Mouse (Mus musculus) megakaryocyte, embryonic 14.5 days (primary cell): Measurements from ENCODE around the gene Azin2. TPM values are rescaled to one million over a fixed set of nuclear protein-coding genes. Genes with fewer than 3 reads are reported as not detected.

ENCODE experiments used
- H3K27me3 ChIP-seq: replicated peaks from 2 replicates; pipeline ENCODE3; 2012; ENCODE audit warnings: inconsistent platforms
- H3K36me3 ChIP-seq: replicated peaks from 2 replicates; pipeline ENCODE3; 2012; ENCODE audit warnings: low read length, inconsistent platforms, mixed read lengths
- H3K4me1 ChIP-seq: 2 replicates; pipeline ENCODE4 v1.6.1; 2012; ENCODE audit warnings: inconsistent platforms
- H3K4me3 ChIP-seq: replicated peaks from 2 replicates; pipeline ENCODE3; 2012; ENCODE audit warnings: moderate library complexity, mild to moderate bottlenecking, inconsistent platforms
- H3K9me3 ChIP-seq: 2 replicates; pipeline ENCODE4 v1.6.1; 2012; ENCODE audit warnings: inconsistent platforms
- FLI1 ChIP-seq: IDR thresholded peaks from 2 replicates; pipeline ENCODE4 v1.6.1; 2012; ENCODE audit warnings: low read length, inconsistent platforms, mixed read lengths
- GATA1 ChIP-seq: IDR thresholded peaks from 3 replicates; pipeline ENCODE4 v1.6.1; 2012; ENCODE audit warnings: mixed read lengths, low read length, inconsistent platforms, borderline replicate concordance
- polyA plus RNA-seq: library from polyadenylated mRNA; stranded (reverse); fragments of >175 nt; gene quantifications from 2 replicates; pipeline ENCODE4 v1.2.3, GENCODE M21; 2012; ENCODE audit warnings: low replicate concordance; ENCODE audit not compliant: insufficient read depth

The Azin2 gene
- polyA plus RNA-seq, 1 experiment, result 12.2 TPM

GRCm38 (mm10) chr4:128891157-128891556 is 71.1 kb downstream of the Azin2 start:
- H3K4me3 ChIP-seq, result no peak overlapping the region
- H3K36me3 ChIP-seq, result no peaks in the 10 kb centered on the region
- H3K9me3 ChIP-seq, result no peaks in the 10 kb centered on the region
- no peak for TF ChIP-seq GATA1
- TF ChIP-seq FLI1, result no peak
- H3K4me1 ChIP-seq, result peaks cover 13% of the 10 kb centered on the region
- H3K27me3 ChIP-seq, result peaks cover 85% of the 10 kb centered on the region

DNA sequence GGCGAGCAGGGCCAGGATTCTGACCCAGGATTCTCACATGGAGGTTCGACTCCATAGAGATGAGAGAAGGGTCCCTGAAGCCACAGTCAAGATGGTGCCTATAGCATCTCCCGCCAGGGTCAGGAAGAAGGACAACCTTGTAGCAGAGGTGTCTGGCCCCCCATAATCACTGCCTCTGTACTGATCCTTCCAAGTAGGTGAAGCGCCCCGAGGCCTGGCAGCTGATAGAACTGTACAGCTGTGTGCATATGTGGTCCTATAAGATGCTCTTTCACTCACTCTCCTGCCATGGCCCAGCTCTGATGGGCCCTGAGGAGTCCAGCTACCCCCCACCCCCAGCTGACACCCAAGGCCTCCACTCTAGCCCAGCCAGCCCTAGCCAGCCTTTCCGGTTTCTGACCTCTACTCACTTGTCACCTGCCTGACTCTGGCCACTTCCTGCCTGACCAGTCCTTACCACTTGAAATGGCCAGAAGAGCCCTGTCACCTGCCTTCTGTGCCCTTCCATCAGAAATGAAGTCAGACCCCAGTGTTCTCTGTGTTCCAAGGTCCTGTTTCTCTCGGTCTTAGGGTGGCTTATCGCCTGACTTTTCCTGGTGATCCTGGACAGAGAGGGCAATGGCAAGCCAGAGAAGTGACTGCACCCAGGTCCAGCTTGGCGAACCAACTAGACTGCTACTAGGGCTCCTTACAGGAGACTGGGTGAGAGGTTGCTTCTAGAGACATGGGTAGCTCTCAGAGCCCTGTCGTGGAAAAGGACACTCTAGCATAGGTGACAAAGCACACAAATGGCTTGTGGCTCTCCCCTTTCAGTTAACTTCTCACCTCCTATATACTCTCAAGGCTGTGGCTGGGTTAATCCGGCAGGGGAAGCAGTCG is 72.3 kb downstream of the Azin2 start:
- Histone ChIP-seq H3K27me3 (peaks cover 87% of the 10 kb centered on the region), H3K9me3 (peaks cover 5% of the 10 kb centered on the region), H3K4me1 (peaks cover 13% of the 10 kb centered on the region), H3K4me3 (no peak overlapping the region), H3K36me3 (no peaks in the 10 kb centered on the region)
- TF ChIP-seq FLI1, result no peak

DNA sequence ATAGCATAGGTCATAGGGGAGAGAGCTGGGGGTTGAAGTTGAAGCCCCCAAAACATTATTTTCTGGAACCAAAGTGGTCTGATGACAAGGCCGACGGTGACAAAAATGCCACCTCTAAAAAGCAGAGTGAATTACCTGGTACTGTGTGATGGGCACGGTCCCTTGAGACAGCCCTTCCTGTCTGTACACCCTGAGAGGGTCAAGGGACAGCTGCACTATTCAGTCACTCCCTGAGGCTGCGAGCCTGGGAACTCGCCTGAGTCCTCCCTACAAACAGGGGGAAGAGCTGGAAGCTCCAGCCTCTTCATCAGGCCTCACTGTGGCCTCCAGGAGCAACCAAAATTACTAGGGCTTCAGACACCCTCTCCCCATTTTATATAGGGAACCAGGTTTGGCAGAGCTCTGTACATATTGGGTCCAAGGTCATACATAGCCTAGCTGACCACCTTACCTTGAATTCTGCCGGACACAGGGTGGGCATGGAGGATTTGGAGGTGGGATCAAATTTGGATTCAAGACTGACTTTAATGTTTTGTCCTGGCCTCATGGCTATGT is 73.7 kb downstream of the Azin2 start:
- H3K27me3 ChIP-seq, result peaks cover 91% of the 10 kb centered on the region
- no peaks in the 10 kb centered on the region for H3K36me3 ChIP-seq
- peaks cover 25% of the 10 kb centered on the region for H3K4me1 ChIP-seq
- TF ChIP-seq GATA1 (no peak), FLI1 (no peak)
- H3K9me3 ChIP-seq, result peaks cover 5% of the 10 kb centered on the region
- H3K4me3 ChIP-seq, result no peak overlapping the region

- peaks cover 91% of the 10 kb centered on the region for H3K27me3 ChIP-seq
- TF ChIP-seq GATA1 (no peak), FLI1 (no peak)
- peaks cover 30% of the 10 kb centered on the region for H3K4me1 ChIP-seq
Observed at GRCm38 (mm10) chr4:128887641-128888091, 74.6 kb downstream of the Azin2 start.

GRCm38 (mm10) chr4:128887026-128887425 is 75.2 kb downstream of the Azin2 start:
- TF ChIP-seq FLI1 (no peak), GATA1 (no peak)
- H3K27me3 ChIP-seq, result peaks cover 94% of the 10 kb centered on the region
- no peak overlapping the region for H3K4me3 ChIP-seq
- H3K36me3 ChIP-seq, result no peaks in the 10 kb centered on the region
- peaks cover 32% of the 10 kb centered on the region for H3K4me1 ChIP-seq
- H3K9me3 ChIP-seq, result peaks cover 5% of the 10 kb centered on the region

More at GRCm38 (mm10) chr4:128887641-128888091, 74.6 kb downstream of the Azin2 start:
- H3K36me3 ChIP-seq, result no peaks in the 10 kb centered on the region
- peaks cover 5% of the 10 kb centered on the region for H3K9me3 ChIP-seq
- H3K4me3 ChIP-seq, result no peak overlapping the region

- TF ChIP-seq GATA1 (no peak), FLI1 (no peak)
- Histone ChIP-seq H3K4me3 (no peak overlapping the region), H3K27me3 (peaks cover 95% of the 10 kb centered on the region), H3K4me1 (peaks cover 30% of the 10 kb centered on the region), H3K36me3 (no peaks in the 10 kb centered on the region), H3K9me3 (peaks cover 5% of the 10 kb centered on the region)
Observed at GRCm38 (mm10) chr4:128886571-128886970, 75.7 kb downstream of the Azin2 start.

DNA sequence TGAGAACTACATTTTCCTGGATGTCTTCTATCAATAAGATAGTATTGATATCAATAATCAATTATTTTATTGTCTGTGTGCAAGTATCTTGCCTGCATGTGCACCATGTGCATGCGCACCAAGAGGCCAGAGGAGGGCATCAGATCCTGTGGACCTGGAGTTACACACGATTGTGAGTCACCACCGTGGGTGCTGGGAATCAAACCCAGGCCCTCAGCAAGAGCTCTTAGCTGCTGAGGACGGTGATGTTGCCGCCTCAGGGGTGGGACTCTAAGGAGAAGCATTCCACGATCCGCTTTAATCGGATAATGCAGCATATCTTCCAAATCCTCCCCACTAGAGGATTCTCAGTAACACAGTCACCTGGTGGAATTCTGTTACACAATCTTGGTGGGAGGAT is 76.7 kb downstream of the Azin2 start:
- H3K4me3 ChIP-seq, result no peak overlapping the region
- H3K4me1 ChIP-seq, result peaks cover 20% of the 10 kb centered on the region
- no peaks in the 10 kb centered on the region for H3K36me3 ChIP-seq
- peaks cover 5% of the 10 kb centered on the region for H3K9me3 ChIP-seq
- peaks cover 93% of the 10 kb centered on the region for H3K27me3 ChIP-seq
- TF ChIP-seq FLI1 (no peak), GATA1 (no peak)

- Histone ChIP-seq H3K4me3 (peak overlapping the region; percentile 92), H3K4me1 (peaks cover 19% of the 10 kb centered on the region), H3K9me3 (peaks cover 5% of the 10 kb centered on the region), H3K27me3 (peaks cover 87% of the 10 kb centered on the region), H3K36me3 (no peaks in the 10 kb centered on the region)
- TF ChIP-seq GATA1, result no peak
- TF ChIP-seq FLI1, result no peak
Observed at GRCm38 (mm10) chr4:128884711-128885095, 77.5 kb downstream of the Azin2 start.

GRCm38 (mm10) chr4:128883801-128884710 is 78.2 kb downstream of the Azin2 start:
- Histone ChIP-seq H3K36me3 (no peaks in the 10 kb centered on the region), H3K4me3 (peak overlapping the region; percentile 92), H3K4me1 (peaks cover 19% of the 10 kb centered on the region), H3K9me3 (peaks cover 5% of the 10 kb centered on the region), H3K27me3 (peaks cover 87% of the 10 kb centered on the region)
- TF ChIP-seq FLI1 (no peak), GATA1 (no peak)

GRCm38 (mm10) chr4:128883379-128883781 is 78.9 kb downstream of the Azin2 start, which contains the start of gene Trim62:
Trim62 (plus strand) TSS chr4:128883580.
- H3K4me1 ChIP-seq, result peaks cover 19% of the 10 kb centered on the region
- H3K9me3 ChIP-seq, result peaks cover 5% of the 10 kb centered on the region
- TF ChIP-seq GATA1 (no peak), FLI1 (no peak)
- peaks cover 86% of the 10 kb centered on the region for H3K27me3 ChIP-seq
- peak within 1 kb of the TSS; percentile 92 for H3K4me3 ChIP-seq
- H3K36me3 ChIP-seq, result no peaks in the 10 kb centered on the region

Other genes starting within 250 kb of the Azin2 start
- gene A3galt2, start 207.1 kb downstream of the Azin2 start, polyA plus RNA-seq, result 0.49 TPM in 1 of 2 replicates, not detected in the other
- 78.0 and 89.8 TPM in 2 replicates for gene Zfp362, start 156.4 kb downstream of the Azin2 start, polyA plus RNA-seq
- gene Trim62, start 78.9 kb downstream of the Azin2 start, polyA plus RNA-seq, result 0.53 and 1.6 TPM in 2 replicates
- gene Ak2, start 29.5 kb upstream of the Azin2 start, polyA plus RNA-seq, result 29.1 and 128 TPM in 2 replicates
- gene Rnf19b, start 95.8 kb upstream of the Azin2 start, polyA plus RNA-seq, result 696 and 878 TPM in 2 replicates
- not detected in 2 replicates for gene Tmem54, start 143.1 kb upstream of the Azin2 start, polyA plus RNA-seq
- not detected in 2 replicates for gene Hpca, start 159.6 kb upstream of the Azin2 start, polyA plus RNA-seq
- gene Fndc5, start 174.6 kb upstream of the Azin2 start, polyA plus RNA-seq, result 0.80 TPM in 1 of 2 replicates, not detected in the other
- gene S100pbp, start 227.3 kb upstream of the Azin2 start, polyA plus RNA-seq, result 0.90 and 2.0 TPM in 2 replicates
- gene Yars, start 227.3 kb upstream of the Azin2 start, polyA plus RNA-seq, result 2.2 and 17.4 TPM in 2 replicates